Mouse (Mus musculus) CD4-positive naive resting alpha-beta T cell, adult 57 days (primary cell): ENCODE data around the gene Cfhr1. TPM values are rescaled to one million over a fixed set of nuclear protein-coding genes. Genes with fewer than 3 reads are reported as not detected.

Experiments
- total RNA-seq: library from RNA; stranded (reverse); gene quantifications from one replicate; pipeline ENCODE4 v1.2.4, GENCODE M21; 2023

Cfhr1 gene
- total RNA-seq = not detected

GRCm38 (mm10) chr1:139560024-139560423 is at the start of gene Cfhr1:
Gene Cfhr1, minus strand, starts transcription at chr1:139560272.

GRCm38 (mm10) chr1:139501258-139501752 is 58.8 kb downstream of the Cfhr1 start, which contains the start of gene F13b:
Gene F13b, plus strand, starts transcription at chr1:139501702.

Other genes with a start within 250 kb of the Cfhr1 start
- not detected for gene Crb1, start 183.2 kb downstream of the Cfhr1 start, total RNA-seq
- 25.5 TPM for gene Zbtb41, start 138.0 kb downstream of the Cfhr1 start, total RNA-seq
- gene Aspm, start 105.5 kb downstream of the Cfhr1 start, total RNA-seq = 1.8 TPM
- gene F13b, start 58.6 kb downstream of the Cfhr1 start, total RNA-seq = not detected
- not detected for gene Gm4788, start 221.0 kb upstream of the Cfhr1 start, total RNA-seq